Mouse (Mus musculus) T-helper 1 cell (primary cell): ENCODE measurements around the gene Mnt.

Source experiments
- in situ Hi-C: fragments of 300-600 bp; cut with MboI, MseI; formaldehyde crosslinking; loops from one replicate; pipeline ENCODE4 v1.15.1; 2025; ENCODE audit warnings: high pct_unique_total_duplicates

Mnt gene

DNA sequence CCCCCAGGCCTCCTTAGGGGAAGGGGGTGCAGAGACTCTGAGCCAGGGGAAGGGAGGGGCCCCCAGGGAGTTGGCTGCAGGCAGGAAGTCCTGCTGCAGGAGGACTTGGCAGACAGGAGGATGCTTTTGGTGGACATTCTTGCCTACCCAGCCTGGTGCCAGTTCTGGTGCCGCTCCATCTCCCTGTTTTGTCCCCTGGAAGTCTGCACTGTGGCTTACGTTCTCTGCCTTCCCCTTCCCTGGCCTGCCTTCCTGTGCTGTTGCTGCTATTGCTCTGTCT, 12.7 kb downstream of the Mnt start:
- in situ Hi-C loops, result loop anchor here (25.0 kb wide), 1 partner anchor 1656 kb away; the partner anchor contains the start of genes Ctns, Emc6, Shpk and Tax1bp3

DNA sequence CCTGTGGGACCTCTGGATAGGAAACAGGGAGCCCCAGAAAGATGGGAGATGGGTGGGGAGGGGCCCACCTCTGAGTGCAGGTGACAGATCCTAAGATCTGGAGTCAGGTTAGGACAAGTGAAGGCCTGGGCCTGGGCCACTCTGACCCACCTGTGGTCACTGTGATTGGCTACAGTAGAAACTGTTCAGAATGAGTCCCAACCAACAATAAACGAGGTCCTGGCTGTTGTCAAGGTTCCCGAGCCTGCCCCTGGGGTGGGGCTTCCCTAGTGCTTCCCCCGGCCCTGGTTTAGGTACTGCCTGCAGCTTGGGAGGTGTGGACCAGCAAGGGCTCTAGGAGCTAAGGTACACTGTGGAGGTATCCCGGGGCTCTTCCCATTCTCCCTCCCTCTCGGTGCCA, 13.0 kb downstream of the Mnt start:
- in situ Hi-C loops, result loop anchor here (25.0 kb wide), 1 partner anchor 1656 kb away; the partner anchor contains the start of genes Ctns, Emc6, Shpk and Tax1bp3

DNA sequence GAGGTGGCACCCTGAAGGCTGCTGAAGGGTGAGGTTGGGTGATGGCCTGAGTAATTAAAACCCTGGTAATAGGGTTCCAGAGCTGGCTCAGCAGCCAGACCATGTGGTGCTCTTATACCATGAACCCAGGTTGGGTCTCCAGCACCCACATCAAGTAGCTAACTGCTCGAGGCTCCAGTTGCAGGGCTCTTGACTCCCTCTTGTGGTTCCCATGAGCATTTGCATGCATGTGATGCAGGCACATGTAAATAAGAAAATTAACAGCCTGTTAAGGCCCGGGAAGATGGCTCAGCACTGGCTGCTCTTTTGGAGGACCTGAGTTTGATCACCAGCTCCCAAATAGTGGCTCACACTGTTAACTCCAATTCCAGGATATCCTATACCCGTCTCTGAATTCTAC, 15.1 kb downstream of the Mnt start:
- in situ Hi-C loops, result loop anchor here (25.0 kb wide), 1 partner anchor 1658 kb away; the partner anchor contains the start of genes Ctns, Emc6, Shpk and Tax1bp3

DNA sequence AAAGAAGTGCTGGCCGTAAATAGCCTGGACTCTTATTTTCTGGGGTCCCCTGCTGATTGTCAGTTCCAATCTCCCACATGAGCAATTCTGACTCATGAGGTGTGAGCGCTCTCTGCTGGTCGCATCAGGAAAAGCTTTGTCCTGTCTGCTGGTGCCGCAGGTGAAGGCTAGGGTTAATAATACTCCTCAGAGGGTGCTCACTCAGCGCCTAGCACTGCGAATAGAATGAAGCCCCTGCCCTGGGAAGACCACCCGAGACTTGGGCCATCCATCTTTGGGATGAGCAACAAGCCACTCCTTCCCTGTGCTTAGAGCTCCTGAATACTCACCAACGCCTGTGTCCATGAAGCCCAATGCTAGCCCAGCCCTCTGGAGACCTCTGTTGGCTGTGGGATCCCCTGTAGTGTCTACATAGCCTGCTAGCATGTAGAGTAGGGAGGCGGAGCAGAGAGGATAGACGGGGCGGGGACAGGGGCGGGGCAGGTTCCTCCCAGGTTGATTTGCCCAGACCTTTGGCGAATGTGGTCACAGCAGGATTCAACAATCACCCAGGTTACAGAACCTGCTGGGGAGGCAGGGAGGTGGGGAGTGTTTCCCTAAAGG, 17.3 kb downstream of the Mnt start:
- in situ Hi-C loops, result loop anchor here (25.0 kb wide), 1 partner anchor 1661 kb away; the partner anchor contains the start of genes Ctns, Emc6, Shpk and Tax1bp3

DNA sequence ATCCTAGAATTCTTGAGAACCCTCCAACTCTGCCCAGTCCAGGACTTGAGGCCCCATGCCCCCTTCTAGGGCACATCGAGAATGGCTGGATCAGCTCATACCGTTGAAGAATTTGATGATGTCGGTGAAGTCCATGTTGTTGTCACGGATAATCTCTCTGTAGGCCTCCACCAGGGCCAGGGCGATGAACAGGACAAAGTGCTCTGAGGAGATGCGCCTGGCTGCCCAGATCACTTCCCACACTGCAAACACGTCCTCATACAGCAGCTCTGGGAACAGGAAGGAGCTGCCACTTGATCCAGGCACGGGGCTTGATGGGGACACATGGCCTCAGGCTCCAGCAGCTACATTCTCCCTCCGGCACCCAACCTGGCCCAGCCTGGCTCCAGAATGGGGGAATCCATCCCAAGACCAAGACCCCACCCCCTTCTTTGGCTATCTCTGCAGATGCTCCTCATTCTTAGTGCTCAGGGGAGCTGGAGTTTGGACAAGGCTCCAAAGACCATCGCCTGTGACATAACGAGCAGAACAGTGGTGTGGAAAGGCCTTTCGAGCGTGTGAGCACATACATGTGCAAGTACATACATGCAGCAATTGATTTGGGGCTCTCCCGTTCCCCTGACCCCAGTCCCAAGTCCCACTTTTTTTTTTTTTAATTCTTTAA, 20.4 kb downstream of the Mnt start:
- in situ Hi-C loops, result no loop called here

DNA sequence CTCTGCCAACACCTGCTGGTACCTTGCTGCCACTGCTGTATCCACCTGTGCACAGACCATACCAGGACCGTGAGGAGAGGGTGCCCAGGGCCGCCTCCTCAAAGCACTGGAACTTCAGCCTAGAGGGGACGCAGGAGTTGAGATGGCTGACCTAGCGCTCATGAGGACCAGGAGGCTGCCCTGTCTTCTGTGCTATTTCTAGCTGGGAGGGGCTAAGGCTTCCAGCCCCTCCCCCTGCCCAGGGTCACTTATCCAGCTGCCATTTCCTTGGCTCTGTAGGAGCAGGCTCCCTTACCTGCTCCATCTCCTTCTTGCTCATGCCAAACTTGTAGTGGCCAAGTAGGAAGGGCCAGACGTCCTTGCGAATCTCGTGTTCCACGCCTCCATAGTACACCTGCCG, 27.0 kb downstream of the Mnt start:
- in situ Hi-C loops, result no loop called here

DNA sequence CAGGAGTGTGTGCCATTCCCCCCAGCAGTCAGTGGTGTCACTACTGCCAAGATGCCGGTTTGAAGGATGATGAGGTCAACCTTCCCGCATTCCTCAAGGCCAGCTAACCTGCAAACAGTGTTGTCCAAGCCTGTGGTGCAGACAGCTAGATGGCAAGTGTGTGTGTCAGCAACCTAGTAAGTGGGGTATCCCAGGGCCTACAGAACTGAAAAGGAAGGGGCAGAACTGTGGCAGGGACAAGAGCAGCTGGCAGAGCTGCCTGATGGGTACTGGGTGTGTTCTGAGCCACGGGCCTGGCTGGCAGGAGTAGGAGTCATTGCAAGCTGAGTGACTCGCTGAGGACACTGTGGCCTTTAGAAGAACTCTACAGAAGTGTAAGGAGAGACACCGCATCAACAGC, 31.4 kb downstream of the Mnt start:
- in situ Hi-C loops, result no loop called here

DNA sequence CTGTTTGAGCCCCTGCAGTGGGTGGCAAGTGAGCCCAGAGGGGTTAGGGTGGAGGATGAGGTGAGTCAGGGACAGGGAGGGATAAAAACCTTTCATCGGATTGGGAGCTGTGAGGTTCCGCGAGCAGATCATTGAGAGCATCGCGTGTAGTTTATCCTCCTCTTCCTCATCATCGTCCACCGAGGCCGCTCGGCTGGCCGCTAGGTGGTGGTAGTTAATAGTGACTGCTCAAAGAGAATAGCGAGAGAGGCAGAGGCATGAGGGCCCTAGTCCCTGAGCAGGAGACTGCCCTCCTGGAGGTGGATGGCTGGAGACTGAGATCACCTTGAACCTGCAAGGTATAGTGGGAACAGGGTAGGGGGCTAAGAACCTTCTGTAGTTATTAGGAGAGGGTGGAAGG, 32.8 kb downstream of the Mnt start:
- in situ Hi-C loops, result no loop called here

DNA sequence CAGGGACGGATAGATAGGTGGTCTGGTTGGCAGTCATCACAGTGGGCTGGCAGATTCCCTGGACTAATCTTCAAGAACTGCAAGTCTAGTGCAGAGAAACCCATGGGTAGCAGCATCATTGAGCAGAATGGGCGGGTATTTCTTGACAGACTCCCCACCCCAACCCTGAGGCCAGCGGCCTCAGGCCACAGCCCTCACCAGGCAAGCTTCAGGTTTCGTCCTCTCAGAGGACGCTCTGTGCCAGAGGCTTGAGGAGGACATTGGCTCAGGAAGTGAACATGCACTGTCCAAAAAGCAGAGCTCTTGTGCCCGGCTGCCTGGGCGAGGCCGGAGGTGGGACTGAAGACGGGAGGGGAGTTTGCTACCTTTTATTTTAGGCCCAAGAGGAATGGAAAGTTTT, 33.7 kb downstream of the Mnt start:
- in situ Hi-C loops, result no loop called here

DNA sequence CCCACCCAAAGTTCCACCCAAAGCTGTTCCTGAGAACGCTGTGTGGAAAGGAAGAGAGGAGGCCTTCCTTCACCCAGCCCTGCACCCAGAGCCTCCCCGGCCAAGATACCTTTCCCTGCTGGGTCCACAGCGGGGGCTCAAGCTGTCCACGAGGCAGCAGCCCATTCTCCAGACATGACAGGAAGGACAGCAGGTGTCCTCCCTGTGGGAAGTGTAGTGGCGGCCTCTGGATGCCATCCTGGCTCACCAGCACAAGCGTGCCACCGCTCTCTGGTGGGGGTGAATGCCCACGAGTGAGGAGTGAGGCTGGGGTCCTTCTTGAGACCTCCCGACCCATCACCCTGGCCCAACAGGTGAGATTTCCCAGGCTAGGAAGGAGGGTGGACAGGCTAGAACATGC, 34.5 kb downstream of the Mnt start:
- in situ Hi-C loops, result no loop called here

DNA sequence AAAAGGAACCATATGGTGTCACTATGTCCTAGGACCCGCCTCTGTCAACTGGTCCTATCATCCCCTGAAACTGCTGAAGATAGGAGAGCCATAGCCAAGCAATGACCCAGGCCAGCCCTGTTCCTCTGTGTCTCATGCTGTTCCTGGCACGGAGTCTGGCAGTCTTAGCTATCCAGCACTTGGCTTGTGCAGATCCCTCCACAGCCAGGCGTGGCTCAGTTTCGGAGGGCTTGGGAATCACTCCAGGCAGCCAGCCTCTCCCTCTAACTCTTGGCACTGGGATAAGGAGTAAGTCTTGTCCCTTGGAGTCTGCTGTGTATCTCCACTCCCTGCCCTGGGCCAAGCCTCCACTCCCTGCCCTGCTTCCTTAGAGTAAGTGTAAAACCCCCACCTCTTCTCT, 35.9 kb downstream of the Mnt start:
- in situ Hi-C loops, result no loop called here

DNA sequence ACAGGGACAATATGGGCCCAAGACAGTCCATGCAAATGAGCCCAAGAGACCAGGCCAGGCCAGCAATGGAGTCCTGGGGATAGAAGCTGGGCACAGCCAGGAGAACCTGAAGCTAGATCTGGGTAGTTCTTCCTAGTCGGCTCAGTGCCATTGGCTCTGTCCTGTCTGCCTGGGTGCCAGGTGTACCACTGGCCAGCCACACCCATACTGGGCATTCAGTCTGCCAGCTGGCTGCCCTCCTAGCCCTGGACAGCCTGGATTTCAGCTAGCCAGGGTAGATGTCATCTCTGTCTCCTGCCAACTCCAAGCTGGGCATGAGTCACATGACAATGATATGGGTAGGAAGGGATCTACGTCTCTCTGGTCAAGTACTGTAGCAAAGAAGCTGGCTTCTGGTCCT, 36.5 kb downstream of the Mnt start:
- in situ Hi-C loops, result no loop called here

DNA sequence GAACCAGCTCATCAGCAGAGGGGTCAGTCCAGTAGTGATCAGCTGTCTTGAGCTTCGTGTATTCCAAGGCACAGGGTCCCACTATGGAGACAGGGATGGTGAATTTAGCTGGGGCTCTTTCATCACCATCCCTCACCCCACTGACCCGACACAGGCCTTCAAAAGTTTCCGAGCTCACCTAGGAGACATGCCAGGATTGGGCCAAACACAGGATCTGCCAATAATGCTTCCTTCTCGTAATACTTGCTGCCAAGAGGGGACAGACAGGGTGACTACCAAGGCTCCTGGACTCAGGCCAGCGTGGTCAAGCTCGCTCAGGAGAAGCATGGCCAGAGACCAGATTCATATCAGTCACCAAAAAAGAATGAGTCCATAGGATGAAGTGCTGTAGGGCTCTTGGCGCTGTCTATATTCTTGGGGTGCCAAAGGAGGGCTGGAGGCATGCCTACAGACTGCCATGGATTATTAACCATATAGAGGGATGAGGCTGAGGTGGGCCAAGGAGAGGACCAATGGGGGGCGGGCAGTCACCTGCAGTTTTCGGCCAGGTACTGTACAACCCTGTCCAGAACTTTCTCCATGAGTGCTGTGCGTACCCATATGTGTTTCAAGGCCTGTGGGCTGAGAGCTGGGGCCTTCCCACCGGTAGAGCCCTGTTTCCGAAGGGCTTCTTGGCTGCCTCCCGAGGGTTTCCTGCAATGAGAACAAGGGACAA, 37.5 kb downstream of the Mnt start:
- in situ Hi-C loops, result no loop called here

DNA sequence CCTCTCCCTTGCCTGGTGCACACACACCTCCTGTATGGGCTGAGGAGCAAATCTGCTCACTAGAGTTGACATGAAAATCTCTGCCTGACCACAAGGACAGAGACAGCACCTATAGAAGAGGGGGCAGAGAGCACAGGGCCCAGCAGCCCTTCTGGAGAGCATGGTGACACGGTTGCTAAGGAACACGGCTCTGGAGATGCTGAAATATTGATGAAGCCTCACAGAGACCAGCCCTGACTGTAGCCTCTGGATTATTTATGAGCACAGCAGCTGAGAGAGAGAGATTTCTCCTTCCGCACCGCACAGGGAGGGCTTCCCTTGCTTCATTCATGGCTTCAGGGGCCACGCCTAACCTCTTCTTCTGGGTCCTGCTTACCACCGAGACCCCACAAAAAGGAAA, 38.9 kb downstream of the Mnt start:
- in situ Hi-C loops, result no loop called here

DNA sequence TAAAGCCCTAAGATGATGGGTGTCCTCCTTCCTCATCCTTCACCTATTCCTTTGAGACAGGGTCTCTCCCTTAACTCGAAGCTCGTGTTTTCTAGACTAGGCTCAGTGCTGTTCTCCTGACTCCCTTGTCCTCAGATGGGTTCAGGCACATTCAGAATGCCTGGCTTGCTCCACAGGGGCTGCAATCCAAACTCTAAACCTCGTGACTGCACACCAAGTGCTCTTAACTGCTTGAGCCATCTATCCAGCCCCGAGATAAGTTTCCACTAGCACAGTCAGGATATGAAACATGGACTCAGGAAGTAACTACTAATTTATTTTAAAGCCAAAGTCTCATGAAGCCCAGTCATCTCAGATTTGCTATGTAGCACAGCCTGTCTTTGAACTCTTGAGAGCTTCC, 39.8 kb downstream of the Mnt start:
- in situ Hi-C loops, result no loop called here

DNA sequence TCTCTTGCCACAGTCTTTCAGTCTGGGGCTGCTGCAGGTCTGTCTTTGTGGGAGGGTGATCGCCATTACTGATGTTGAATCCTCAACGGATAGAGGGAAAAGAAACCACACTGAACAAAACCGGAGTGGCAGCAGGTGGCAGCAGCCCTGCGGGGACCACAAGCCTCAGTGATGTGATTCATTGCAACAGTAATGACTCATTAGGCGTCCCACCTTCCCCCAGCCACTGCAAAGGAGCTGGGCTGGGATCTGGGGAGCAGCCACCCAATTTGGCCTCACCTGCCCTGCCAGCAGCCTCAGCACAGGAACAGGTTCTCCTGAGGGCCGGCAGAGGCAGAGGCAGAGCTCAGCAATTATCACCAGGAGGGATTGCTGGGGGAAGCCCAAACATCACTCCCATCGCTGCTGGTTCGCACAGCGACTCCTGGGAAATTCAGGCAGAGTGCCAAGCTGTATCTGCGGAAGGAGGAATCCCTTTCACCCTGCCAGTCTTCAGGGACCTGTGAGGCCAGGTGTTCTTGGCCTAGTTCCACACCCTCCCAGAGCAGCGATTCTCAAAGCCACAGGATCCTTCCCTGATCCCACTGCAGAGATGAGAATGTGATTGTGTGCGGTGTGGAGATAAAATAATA, 40.4 kb downstream of the Mnt start:
- in situ Hi-C loops, result no loop called here

DNA sequence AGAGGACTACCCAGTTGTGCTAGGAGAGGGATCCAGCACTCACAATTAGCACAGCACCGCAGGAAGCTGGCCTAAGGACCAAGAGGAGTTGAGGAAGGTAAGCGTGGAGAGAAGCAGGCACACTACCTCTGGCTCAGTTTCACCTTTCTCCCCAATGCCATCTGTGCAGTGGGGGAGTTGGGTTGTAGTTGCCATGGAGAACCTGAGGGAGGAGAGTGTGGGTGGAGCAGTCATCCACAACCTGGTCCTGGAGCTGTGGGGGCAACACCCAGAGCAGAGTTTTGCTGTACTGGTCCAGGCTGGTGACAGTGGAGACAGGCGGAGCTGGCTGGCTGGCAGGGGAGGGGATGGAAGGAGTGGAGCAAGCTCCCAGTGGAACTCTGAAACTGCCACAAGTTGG, 43.9 kb downstream of the Mnt start:
- in situ Hi-C loops, result loop anchor here (25.0 kb wide), 1 partner anchor 1013 kb away; no protein-coding TSS in a partner anchor

DNA sequence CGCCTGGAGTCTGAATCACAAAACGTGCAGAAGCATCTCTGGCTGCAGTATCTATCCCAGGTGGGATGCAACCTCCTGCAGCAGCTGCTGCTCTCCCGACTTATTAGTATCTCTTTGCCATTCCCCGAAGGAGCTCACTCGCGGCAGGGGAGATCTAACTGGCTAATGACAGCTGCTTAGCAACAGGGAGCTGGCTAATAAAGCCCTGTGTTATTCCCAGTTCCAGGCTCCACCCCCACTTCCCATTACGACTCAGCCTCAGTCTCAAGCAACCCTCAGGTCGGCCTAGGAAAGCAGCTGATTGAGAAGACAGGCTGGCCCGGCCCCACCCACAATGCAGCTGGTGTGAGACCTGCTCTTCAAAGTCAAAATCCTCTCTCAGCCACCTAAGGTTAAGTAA, 46.1 kb downstream of the Mnt start:
- in situ Hi-C loops, result loop anchor here (25.0 kb wide), 1 partner anchor 1010 kb away; no protein-coding TSS in a partner anchor

DNA sequence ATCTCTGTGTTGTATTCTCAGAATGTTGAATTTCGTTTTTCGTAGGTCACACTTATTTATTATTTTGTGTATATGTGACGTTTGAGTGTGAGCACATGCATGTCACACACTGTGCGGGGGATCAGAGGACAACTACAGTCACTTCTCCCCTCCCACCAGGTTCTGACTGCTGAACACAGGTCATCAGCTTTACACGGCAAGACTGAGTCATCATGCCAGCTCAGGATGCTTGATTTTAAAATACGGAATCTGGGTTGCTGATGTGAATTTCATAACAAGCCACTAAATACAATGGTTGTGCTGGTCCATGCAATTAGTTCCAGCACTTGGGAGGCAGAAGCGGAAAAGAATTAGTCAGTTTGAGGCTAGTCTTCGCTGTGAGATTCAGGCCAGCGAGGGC, 50.3 kb downstream of the Mnt start:
- in situ Hi-C loops, result loop anchor here (25.0 kb wide), 1 partner anchor 1006 kb away; no protein-coding TSS in a partner anchor

DNA sequence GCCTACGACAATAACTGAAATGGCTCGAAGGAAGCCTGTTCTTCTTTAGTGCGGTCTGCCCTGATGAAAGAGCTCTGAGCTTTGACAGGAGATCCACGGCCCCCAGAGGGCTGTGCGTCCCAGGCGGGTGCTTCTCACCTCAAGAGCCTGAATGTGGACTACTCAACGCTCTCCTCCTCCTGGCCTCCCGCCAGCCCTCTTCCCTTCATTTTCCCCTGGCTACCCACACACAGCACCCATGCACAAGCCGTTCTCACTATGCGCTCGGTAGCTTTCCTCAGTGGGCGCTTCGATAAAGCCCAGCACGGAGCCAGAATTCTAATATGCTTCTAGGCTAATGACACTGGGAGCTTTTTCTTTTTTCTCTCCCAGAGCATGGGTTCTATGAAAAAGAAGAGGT, 51.3 kb downstream of the Mnt start:
- in situ Hi-C loops, result loop anchor here (25.0 kb wide), 1 partner anchor 1005 kb away; no protein-coding TSS in a partner anchor

DNA sequence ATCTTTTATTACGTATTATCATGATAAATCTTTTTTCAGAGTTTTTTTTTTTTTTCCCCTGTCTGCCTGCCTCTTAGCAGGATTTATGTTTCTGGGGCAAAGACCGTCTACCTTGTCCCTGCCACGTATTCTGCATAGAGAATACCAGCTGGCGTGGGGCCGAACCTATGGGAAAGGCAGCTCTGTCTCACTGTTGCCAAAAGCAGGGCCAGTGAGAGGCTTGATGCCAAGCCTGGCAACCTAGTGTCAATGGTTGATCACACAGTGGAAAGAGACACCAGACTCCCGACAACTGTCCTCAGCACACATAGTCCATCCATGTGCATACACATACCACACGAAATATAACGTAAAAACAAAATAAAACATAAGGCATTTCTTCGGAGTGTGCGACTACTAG, 52.4 kb downstream of the Mnt start:
- in situ Hi-C loops, result loop anchor here (25.0 kb wide), 1 partner anchor 1004 kb away; no protein-coding TSS in a partner anchor

DNA sequence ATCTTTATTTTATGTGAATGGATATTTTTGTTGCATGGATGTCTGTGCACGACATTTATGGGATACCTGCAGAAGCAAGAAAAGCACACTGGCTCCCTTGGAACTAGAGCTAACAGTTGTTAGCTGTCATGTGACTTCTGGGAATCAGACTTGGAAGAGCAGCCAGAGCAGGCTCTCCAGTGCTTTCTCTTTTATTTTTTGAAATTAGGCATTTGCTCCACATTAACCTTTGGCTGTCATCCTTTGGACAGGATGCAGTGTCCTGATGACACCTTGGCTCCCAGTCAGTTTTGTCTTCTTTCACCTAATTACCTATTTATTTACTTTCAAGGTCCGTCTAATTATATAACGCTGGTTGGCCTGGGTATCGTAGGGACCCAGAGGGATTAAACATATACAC, 63.9 kb downstream of the Mnt start:
- in situ Hi-C loops, result loop anchor here (25.0 kb wide), 1 partner anchor 993 kb away; no protein-coding TSS in a partner anchor
